Mouse (Mus musculus) neural tube, embryonic 12.5 days (tissue): ENCODE measurements around the gene Sema6d. TPM values are rescaled to one million over a fixed set of nuclear protein-coding genes. Genes with fewer than 3 reads are reported as not detected.

ENCODE experiments used
- ATAC-seq: fragments of 200-750 bp; cut with Nextera tagmentation; 2 replicates; pipeline ENCODE4 v1.8.0; 2017; ENCODE audit warnings: low read depth, mild to moderate bottlenecking, moderate TSS enrichment, moderate library complexity; ENCODE audit not compliant: low FRiP score
- H3K27ac ChIP-seq: fragments of 300-500 bp; sonication (generic); 2 replicates; pipeline ENCODE4 v1.5.1; 2016
- H3K27me3 ChIP-seq: fragments of 300-500 bp; sonication (generic); replicated peaks from 2 replicates; pipeline ENCODE4 v1.6.1; 2016; ENCODE audit warnings: mild to moderate bottlenecking
- H3K36me3 ChIP-seq: fragments of 300-500 bp; sonication (generic); 2 replicates; pipeline ENCODE4 v1.6.1; 2016; ENCODE audit warnings: mild to moderate bottlenecking
- H3K4me1 ChIP-seq: fragments of 300-500 bp; sonication (generic); 2 replicates; pipeline ENCODE4 v1.6.1; 2016
- H3K4me2 ChIP-seq: fragments of 300-500 bp; sonication (generic); replicated peaks from 2 replicates; pipeline ENCODE4 v1.6.1; 2016; ENCODE audit warnings: mild to moderate bottlenecking
- H3K4me3 ChIP-seq: fragments of 300-500 bp; sonication (generic); 2 replicates; pipeline ENCODE4 v1.5.1; 2016
- H3K9ac ChIP-seq: fragments of 300-500 bp; sonication (generic); 2 replicates; pipeline ENCODE4 v1.6.1; 2016; ENCODE audit warnings: mild to moderate bottlenecking
- H3K9me3 ChIP-seq: fragments of 300-500 bp; sonication (generic); 2 replicates; pipeline ENCODE4 v1.6.1; 2016; ENCODE audit warnings: mild to moderate bottlenecking
- WGBS: fragments of 180-500 bp; shearing (Covaris S2); methylation state at CpG from one replicate; pipeline ENCODE4 v1.1.7; 2016; 5-methylcytosine and 5-hydroxymethylcytosine counted together
- polyA plus RNA-seq: library from polyadenylated mRNA; unstranded; fragments of >200 nt; fragmentation: Nextera tagmentation; extraction: Ambion mirVana; gene quantifications from 2 replicates; pipeline ENCODE4 v1.2.1, GENCODE M21; 2016

The Sema6d gene
- polyA plus RNA-seq, 1 experiment from 2014 or later: 41.7 TPM

DNA sequence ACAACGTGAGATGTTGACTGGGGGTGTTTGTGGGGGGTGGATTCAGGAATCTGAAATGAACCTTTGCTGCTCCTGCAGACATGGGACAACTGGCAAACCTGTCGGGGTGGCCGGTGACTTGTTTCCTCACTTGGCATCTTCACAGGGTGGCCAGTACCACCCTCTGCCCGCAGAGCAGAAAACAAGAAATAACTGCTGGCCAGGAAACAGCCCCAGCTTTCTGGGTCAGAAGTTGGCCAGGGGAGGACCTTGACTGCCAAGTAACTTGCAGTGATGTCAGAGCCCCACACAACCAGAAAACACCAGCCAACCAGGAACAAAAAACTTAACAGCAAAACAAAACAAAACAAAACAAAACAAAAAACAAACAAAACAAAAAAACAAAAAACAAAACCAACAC is 518.8 kb downstream of the Sema6d start:
- H3K9me3 ChIP-seq: no peaks in the 10 kb centered on the region
- 70% methylated on average over 4 of the region's 4 CpGs for WGBS
- no peak overlapping the region for H3K4me3 ChIP-seq
- H3K27me3 ChIP-seq: no peaks in the 10 kb centered on the region
- H3K9ac ChIP-seq: no peak overlapping the region
- no peak for ATAC-seq
- no peak overlapping the region for H3K27ac ChIP-seq
- H3K4me2 ChIP-seq: 0 out of 2 replicates have a peak overlapping the region, but pooled peaks have one; percentile 75
- H3K36me3 ChIP-seq: no peaks in the 10 kb centered on the region
- peaks cover 23% of the 10 kb centered on the region for H3K4me1 ChIP-seq

- Histone ChIP-seq H3K36me3 (no peaks in the 10 kb centered on the region), H3K27ac (no peak overlapping the region), H3K9ac (no peak overlapping the region), H3K27me3 (no peaks in the 10 kb centered on the region), H3K9me3 (no peaks in the 10 kb centered on the region), H3K4me3 (no peak overlapping the region), H3K4me2 (peak overlapping the region; percentile 75), H3K4me1 (peaks cover 28% of the 10 kb centered on the region)
- 19% methylated on average over 5 of the region's 5 CpGs for WGBS
- ATAC-seq: no peak
Measured at GRCm38 (mm10) chr2:124609014-124609413, 519.2 kb downstream of the Sema6d start.

DNA sequence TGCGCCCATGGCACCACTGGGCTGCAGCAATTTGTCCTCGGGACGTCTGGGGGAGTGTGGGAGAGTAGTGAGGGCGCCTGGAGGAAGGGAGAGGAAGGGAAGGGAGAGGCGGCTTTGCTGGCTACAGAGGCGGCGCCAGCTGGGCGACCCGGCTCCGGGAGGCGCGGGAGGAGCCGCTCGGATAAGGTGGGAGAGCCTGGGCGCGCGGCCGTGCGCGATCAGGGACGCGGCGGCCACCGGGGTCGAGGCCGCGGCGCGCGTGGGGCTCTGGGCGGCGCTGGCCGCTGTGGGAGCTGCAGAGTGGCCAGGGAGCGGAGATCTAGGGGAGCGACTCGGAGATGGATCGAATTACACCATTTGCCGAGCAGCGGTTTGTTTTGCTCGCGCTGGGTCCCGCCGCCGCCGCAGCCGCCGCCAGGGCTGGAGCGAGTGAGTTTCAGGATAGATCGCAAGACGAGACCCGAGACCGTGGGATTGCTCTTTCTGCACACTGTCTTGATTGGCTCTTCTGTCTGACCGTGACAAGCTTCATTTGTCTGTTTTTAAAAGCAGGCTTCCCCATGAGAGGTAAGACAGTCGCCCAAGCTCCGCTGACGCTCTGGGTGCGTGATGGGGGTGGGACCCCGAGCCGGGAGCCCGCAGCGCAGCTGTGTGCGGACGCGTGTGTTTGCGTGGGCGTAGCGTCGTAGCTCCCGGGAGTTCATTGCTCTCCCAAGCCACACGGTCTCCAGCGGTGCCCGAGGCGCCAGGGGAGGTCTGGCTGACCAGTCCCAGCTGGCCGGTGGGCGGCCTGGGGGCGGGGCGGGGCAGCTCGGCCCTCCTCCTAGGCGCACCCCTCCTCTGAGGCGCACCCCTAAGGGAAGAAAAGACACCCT is 520.2 kb downstream of the Sema6d start:
- Histone ChIP-seq H3K9ac (peak overlapping the region; percentile 81), H3K4me1 (peaks cover 37% of the 10 kb centered on the region), H3K4me2 (peak overlapping the region; percentile 75), H3K27me3 (no peaks in the 10 kb centered on the region), H3K9me3 (no peaks in the 10 kb centered on the region), H3K36me3 (no peaks in the 10 kb centered on the region), H3K4me3 (peak overlapping the region; percentile 75), H3K27ac (peak overlapping the region; percentile 84)
- under 1% methylated on average over 77 of the region's 80 CpGs for WGBS
- ATAC-seq: peak; percentile 74

- WGBS: under 1% methylated on average over 39 of the region's 39 CpGs
- H3K27ac ChIP-seq: peak overlapping the region; percentile 84
- peak overlapping the region; percentile 75 for H3K4me3 ChIP-seq
- peak overlapping the region; percentile 81 for H3K9ac ChIP-seq
- peak; percentile 42; the same call in 1 of the 2 replicates for ATAC-seq
- peak overlapping the region; percentile 75 for H3K4me2 ChIP-seq
- peaks cover 39% of the 10 kb centered on the region for H3K4me1 ChIP-seq
- H3K36me3 ChIP-seq: no peaks in the 10 kb centered on the region
- H3K27me3 ChIP-seq: no peaks in the 10 kb centered on the region
- H3K9me3 ChIP-seq: no peaks in the 10 kb centered on the region
Measured at GRCm38 (mm10) chr2:124610586-124611105, 520.9 kb downstream of the Sema6d start.

DNA sequence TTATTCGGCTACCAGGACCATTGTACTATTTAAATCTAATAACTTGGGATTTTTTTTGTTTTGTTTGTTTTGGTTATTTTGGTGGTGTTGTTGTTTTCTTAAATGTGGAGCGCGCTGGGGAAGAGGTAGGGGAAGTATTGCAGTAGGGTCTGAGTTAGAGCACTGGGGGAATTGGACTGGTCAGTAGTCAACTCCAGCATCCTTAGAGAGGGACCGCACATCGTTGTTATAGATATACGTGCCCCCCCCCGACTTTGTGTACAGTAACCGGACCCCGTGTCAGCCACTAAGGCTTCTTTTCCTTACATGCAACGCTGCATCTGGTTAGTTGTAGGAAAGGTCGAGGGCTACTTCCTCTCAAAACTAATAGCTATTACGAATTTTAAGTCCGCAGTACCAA is 521.5 kb downstream of the Sema6d start:
- Histone ChIP-seq H3K4me2 (peak overlapping the region; percentile 75), H3K4me1 (peaks cover 39% of the 10 kb centered on the region), H3K27ac (0 out of 2 replicates have a peak overlapping the region, but pooled peaks have one; percentile 84), H3K9me3 (no peaks in the 10 kb centered on the region), H3K9ac (peak overlapping the region; percentile 81), H3K4me3 (peak overlapping the region; percentile 75), H3K27me3 (no peaks in the 10 kb centered on the region), H3K36me3 (no peaks in the 10 kb centered on the region)
- ATAC-seq: no peak
- 17% methylated on average over 13 of the region's 13 CpGs for WGBS

DNA sequence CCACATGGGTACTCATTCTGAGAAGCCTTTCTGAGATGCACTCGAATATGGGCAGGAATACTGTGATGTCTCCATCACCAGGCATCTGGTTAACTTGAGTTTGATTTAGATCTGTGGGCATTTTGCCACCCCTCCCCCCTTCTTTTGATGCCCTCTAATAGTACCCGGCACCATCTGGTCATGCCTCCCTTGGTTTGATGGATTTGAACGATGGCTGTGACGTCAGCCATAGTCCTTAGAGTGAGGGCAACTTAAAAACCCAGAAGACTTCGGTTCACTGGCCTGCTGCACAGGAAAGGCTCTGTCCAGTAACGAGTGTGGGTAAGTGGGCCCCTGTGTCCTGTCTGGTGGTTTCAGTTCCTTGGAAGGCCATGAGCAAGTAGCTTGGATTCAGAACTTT is 522.5 kb downstream of the Sema6d start:
- peak; percentile 29 for ATAC-seq
- no peaks in the 10 kb centered on the region for H3K9me3 ChIP-seq
- no peaks in the 10 kb centered on the region for H3K36me3 ChIP-seq
- H3K27ac ChIP-seq: 0 out of 2 replicates have a peak overlapping the region, but pooled peaks have one; percentile 22
- H3K4me2 ChIP-seq: peak overlapping the region; percentile 75
- 8% methylated on average over 6 of the region's 6 CpGs for WGBS
- peaks cover 48% of the 10 kb centered on the region for H3K4me1 ChIP-seq
- peak overlapping the region; percentile 81 for H3K9ac ChIP-seq
- H3K27me3 ChIP-seq: no peaks in the 10 kb centered on the region
- H3K4me3 ChIP-seq: peak overlapping the region; percentile 75

DNA sequence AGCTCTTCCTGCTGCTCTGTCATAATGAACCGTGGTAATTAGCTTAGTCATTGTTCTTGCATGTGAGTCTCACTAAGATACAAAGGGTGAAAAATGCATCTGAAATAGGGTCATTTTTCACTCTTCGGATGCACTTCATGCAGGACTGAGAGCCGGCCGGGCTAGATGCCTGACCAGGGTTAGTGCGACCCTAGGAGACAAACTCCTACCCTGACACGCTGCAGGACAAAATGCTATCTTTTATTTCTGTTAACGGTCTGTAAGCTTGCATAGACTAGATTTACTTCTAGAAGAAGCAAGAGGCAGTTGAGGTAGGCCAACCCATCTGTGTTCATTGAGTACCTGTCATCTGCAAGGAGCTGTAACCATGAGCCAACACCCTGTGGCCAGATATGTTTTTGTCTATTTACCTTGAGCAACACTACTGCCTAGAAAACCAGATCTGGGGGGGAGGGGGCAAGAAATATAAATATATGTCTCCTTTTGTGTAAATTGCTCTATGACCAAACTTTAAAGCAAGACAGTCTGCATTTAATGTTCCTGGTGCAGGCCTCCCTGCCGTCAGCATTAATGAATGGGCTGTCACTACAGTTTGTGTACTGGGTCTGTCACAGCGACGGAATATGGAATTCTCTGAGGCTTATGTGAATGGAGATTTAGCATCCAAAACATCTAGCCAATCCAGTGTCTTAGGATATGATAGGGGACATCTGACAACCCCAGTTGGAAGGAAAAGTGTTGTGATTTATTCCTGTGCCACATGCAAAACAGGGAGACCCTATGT is 523.1 kb downstream of the Sema6d start:
- no peaks in the 10 kb centered on the region for H3K36me3 ChIP-seq
- H3K27me3 ChIP-seq: no peaks in the 10 kb centered on the region
- peaks cover 53% of the 10 kb centered on the region for H3K4me1 ChIP-seq
- WGBS: 19% methylated on average over 10 of the region's 10 CpGs
- peak overlapping the region; percentile 58; the same call in 1 of the 2 replicates for H3K27ac ChIP-seq
- peak; percentile 7; the same call in 1 of the 2 replicates for ATAC-seq
- H3K4me2 ChIP-seq: peak overlapping the region; percentile 75
- H3K9me3 ChIP-seq: no peaks in the 10 kb centered on the region
- peak overlapping the region; percentile 45 for H3K9ac ChIP-seq
- H3K4me3 ChIP-seq: peak overlapping the region; percentile 75

DNA sequence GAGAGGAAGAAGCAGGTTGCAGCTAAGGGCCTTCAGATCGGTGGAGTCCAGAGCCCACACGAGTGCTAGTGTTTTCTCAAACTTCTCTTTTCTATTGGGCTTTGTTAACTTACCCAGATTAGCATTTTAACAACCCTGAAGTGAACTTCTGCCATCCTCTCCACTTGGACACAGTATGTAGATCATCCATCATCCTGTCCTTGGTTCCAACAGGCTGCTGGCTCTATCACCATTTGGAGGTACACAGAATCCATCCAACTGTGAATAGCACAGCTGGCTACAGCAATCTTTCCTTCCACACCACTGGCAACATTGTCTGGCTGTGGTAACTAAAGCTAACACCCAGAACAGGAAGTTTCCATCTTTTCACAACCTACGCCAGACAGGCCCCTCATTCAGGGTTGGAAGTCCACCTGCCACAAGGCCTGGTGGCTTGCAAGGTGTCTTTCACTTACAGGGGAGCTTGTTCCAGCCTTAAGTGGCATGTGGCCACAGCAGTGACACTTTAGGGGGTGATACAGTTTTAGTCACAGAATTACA is 524.0 kb downstream of the Sema6d start:
- Histone ChIP-seq H3K27me3 (no peaks in the 10 kb centered on the region), H3K9me3 (no peaks in the 10 kb centered on the region), H3K27ac (no peak overlapping the region), H3K9ac (0 out of 2 replicates have a peak overlapping the region, but pooled peaks have one; percentile 45), H3K4me1 (peaks cover 55% of the 10 kb centered on the region), H3K36me3 (no peaks in the 10 kb centered on the region), H3K4me2 (peak overlapping the region; percentile 75), H3K4me3 (peak overlapping the region; percentile 75; the same call in 1 of the 2 replicates)
- 17% methylated on average over 3 of the region's 3 CpGs for WGBS
- ATAC-seq: peak; percentile 26; the same call in 1 of the 2 replicates

DNA sequence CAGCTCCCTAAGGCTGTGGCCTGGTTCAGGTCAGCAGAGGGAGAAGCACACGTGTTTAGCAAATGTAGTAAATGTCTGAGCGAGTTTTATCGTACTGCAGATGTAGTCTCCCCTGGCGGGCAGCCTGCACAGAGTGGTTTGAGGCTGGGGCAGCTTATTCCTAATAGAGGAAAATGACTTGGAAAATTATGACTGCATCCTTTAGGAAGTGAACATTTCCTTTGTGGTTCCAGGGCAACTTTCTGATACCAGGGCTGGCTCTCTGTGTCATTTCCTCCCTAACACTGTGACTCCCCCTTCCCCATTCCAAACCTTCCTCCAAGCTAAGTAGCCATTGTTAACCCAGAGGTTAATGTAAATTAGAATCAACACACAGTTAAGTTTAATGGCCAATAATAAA is 527.0 kb downstream of the Sema6d start:
- Histone ChIP-seq H3K4me3 (no peak overlapping the region), H3K27ac (no peak overlapping the region), H3K4me1 (peaks cover 54% of the 10 kb centered on the region), H3K9ac (no peak overlapping the region), H3K4me2 (no peak overlapping the region), H3K36me3 (no peaks in the 10 kb centered on the region), H3K9me3 (no peaks in the 10 kb centered on the region), H3K27me3 (no peaks in the 10 kb centered on the region)
- no peak for ATAC-seq
- 69% methylated on average over 4 of the region's 4 CpGs for WGBS

DNA sequence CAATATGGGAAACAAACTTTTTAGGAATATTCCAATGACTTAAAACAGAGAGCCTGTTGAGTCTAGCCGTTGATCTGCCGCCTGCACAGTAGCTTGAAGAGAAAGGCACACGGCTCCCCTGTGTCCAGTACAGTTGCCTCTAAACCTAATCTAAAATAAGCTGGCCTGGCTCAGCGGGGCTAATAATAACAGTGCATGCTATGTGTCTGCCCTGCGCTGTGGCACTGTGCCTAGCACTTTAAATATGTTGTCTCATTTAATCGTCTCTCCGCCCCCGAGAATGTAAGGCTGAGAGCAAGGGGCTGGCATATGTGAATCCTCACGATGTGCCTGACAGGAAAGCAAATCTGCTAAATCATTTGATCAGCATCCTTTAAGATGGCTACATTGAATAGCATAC is 527.7 kb downstream of the Sema6d start:
- no peak overlapping the region for H3K4me3 ChIP-seq
- no peak overlapping the region for H3K4me2 ChIP-seq
- no peak overlapping the region for H3K9ac ChIP-seq
- no peak for ATAC-seq
- 77% methylated on average over 9 of the region's 9 CpGs for WGBS
- H3K27ac ChIP-seq: no peak overlapping the region
- no peaks in the 10 kb centered on the region for H3K36me3 ChIP-seq
- peaks cover 47% of the 10 kb centered on the region for H3K4me1 ChIP-seq
- no peaks in the 10 kb centered on the region for H3K27me3 ChIP-seq
- no peaks in the 10 kb centered on the region for H3K9me3 ChIP-seq

GRCm38 (mm10) chr2:124618091-124618490 is 528.3 kb downstream of the Sema6d start:
- Histone ChIP-seq H3K9me3 (no peaks in the 10 kb centered on the region), H3K4me1 (peaks cover 40% of the 10 kb centered on the region), H3K27ac (no peak overlapping the region), H3K4me2 (no peak overlapping the region), H3K27me3 (no peaks in the 10 kb centered on the region), H3K9ac (no peak overlapping the region), H3K4me3 (no peak overlapping the region), H3K36me3 (no peaks in the 10 kb centered on the region)
- WGBS: 79% methylated on average over 5 of the region's 5 CpGs
- ATAC-seq: no peak
